Mouse (Mus musculus) ES-E14 (cell line): Measurements from ENCODE around the gene Patz1.

Experiments
- CHD2 ChIP-seq: IDR thresholded peaks from 2 replicates; pipeline ENCODE4 v1.6.1; 2014; ENCODE audit warnings: mild to moderate bottlenecking, low read depth, low read length, inconsistent platforms
- ZC3H11A ChIP-seq: IDR thresholded peaks from 2 replicates; pipeline ENCODE4 v1.6.1; 2012; ENCODE audit warnings: low read depth, mild to moderate bottlenecking, inconsistent platforms, low read length, borderline replicate concordance

GRCm38 (mm10) chr11:3349343-3349695 is 60.6 kb downstream of the Patz1 start:
- TF ChIP-seq CHD2 (no peak), ZC3H11A (no peak)
